Mouse (Mus musculus) liver, postnatal 0 days (tissue): Measurements from ENCODE around the gene Meiob.

Source experiments
- CTCF ChIP-seq: sonication (generic); IDR thresholded peaks from 2 replicates; pipeline ENCODE4 v1.5.1; 2016; ENCODE audit warnings: antibody characterized with exemption, low read depth
- EP300 ChIP-seq: IDR thresholded peaks from 2 replicates; pipeline ENCODE4 v1.6.1; 2016; ENCODE audit warnings: antibody characterized with exemption, low read depth, mild to moderate bottlenecking

DNA sequence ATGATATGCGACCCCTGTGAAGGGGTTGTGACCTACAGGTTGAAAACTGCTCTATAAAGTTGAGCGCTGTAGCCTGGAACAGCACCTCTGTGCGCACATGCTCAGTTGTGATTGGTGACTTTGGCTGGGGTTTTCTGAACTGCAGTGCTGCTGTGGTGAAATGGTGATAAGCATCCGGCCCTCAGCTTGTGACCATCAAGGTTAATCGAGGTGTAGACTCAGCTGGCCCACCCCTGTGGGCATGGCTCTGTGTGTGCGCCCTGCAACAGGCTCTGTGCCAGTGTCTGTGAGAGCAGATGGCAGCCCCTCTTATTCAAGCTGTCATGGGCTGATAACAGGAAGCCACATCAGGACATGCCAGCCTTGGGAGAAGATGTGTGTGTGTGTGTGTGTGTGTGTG lies 54.9 kb downstream of the Meiob start:
- TF ChIP-seq CTCF: no peak
- TF ChIP-seq EP300: peak; percentile 95
